Mouse (Mus musculus) lung, embryonic 15.5 days (tissue): ENCODE measurements around the gene N4bp1. TPM values are rescaled to one million over a fixed set of nuclear protein-coding genes. Genes with fewer than 3 reads are reported as not detected.

ENCODE experiments used
- ATAC-seq: fragments of 200-750 bp; cut with Nextera tagmentation; 2 replicates; pipeline ENCODE4 v1.8.0; 2017; ENCODE audit warnings: moderate number of reproducible peaks, borderline replicate concordance; ENCODE audit not compliant: low FRiP score, low TSS enrichment; ENCODE audit errors: extremely low read depth
- H3K27ac ChIP-seq: fragments of 300-500 bp; sonication (generic); 2 replicates; pipeline ENCODE4 v1.5.1; 2015; ENCODE audit warnings: moderate library complexity, mild to moderate bottlenecking, inconsistent platforms
- H3K27me3 ChIP-seq: fragments of 300-500 bp; sonication (generic); 2 replicates; pipeline ENCODE4 v1.6.1; 2015; ENCODE audit warnings: inconsistent platforms
- H3K36me3 ChIP-seq: fragments of 300-500 bp; sonication (generic); 2 replicates; pipeline ENCODE4 v1.6.1; 2015; ENCODE audit warnings: inconsistent platforms
- H3K4me1 ChIP-seq: fragments of 300-500 bp; sonication (generic); 2 replicates; pipeline ENCODE4 v1.6.1; 2015; ENCODE audit warnings: inconsistent platforms
- H3K4me2 ChIP-seq: fragments of 300-500 bp; sonication (generic); 2 replicates; pipeline ENCODE4 v1.6.1; 2015; ENCODE audit warnings: inconsistent platforms, mild to moderate bottlenecking, moderate library complexity
- H3K4me3 ChIP-seq: fragments of 300-500 bp; sonication (generic); 2 replicates; pipeline ENCODE4 v1.5.1; 2015; ENCODE audit warnings: mild to moderate bottlenecking, inconsistent platforms
- H3K9ac ChIP-seq: fragments of 300-500 bp; sonication (generic); 2 replicates; pipeline ENCODE4 v1.6.1; 2015; ENCODE audit warnings: inconsistent platforms
- H3K9me3 ChIP-seq: fragments of 300-500 bp; sonication (generic); 2 replicates; pipeline ENCODE4 v1.6.1; 2016; ENCODE audit warnings: inconsistent platforms
- WGBS: fragments of 180-500 bp; shearing (Covaris S2); methylation state at CpG from one replicate; pipeline ENCODE4 v1.1.7; 2015; 5-methylcytosine and 5-hydroxymethylcytosine counted together
- polyA plus RNA-seq: library from polyadenylated mRNA; unstranded; fragments of >200 nt; fragmentation: Nextera tagmentation; extraction: Ambion mirVana; gene quantifications from 2 replicates; pipeline ENCODE4 v1.2.1, GENCODE M21; 2015

Gene N4bp1
- polyA plus RNA-seq, 1 experiment from 2014 or later: 8.8 TPM

- H3K4me2 ChIP-seq: no peak overlapping the region
- ATAC-seq: no peak
- H3K4me3 ChIP-seq: no peak overlapping the region
- no peaks in the 10 kb centered on the region for H3K9me3 ChIP-seq
- H3K36me3 ChIP-seq: no peaks in the 10 kb centered on the region
- H3K9ac ChIP-seq: no peak overlapping the region
- no peaks in the 10 kb centered on the region for H3K27me3 ChIP-seq
- H3K27ac ChIP-seq: no peak overlapping the region
- 77% methylated on average over 8 of the region's 8 CpGs for WGBS
- H3K4me1 ChIP-seq: no peaks in the 10 kb centered on the region
These were observed 50.4 kb downstream of the N4bp1 start for GRCm38 (mm10) chr8:86834496-86835260.

GRCm38 (mm10) chr8:86833937-86834336, 51.1 kb downstream of the N4bp1 start:
- ATAC-seq: no peak
- no peak overlapping the region for H3K9ac ChIP-seq
- H3K4me2 ChIP-seq: no peak overlapping the region
- H3K36me3 ChIP-seq: no peaks in the 10 kb centered on the region
- no peaks in the 10 kb centered on the region for H3K27me3 ChIP-seq
- H3K4me3 ChIP-seq: no peak overlapping the region
- H3K27ac ChIP-seq: no peak overlapping the region
- 88% methylated on average over 1 of the region's 1 CpGs for whole genome bisulfite sequencing
- no peaks in the 10 kb centered on the region for H3K4me1 ChIP-seq
- H3K9me3 ChIP-seq: no peaks in the 10 kb centered on the region

- H3K27me3 ChIP-seq: no peaks in the 10 kb centered on the region
- H3K4me1 ChIP-seq: no peaks in the 10 kb centered on the region
- 55% methylated on average over 2 of the region's 2 CpGs for WGBS
- H3K27ac ChIP-seq: no peak overlapping the region
- no peak overlapping the region for H3K9ac ChIP-seq
- no peaks in the 10 kb centered on the region for H3K9me3 ChIP-seq
- no peaks in the 10 kb centered on the region for H3K36me3 ChIP-seq
- no peak overlapping the region for H3K4me2 ChIP-seq
- H3K4me3 ChIP-seq: no peak overlapping the region
- no peak for ATAC-seq
These were observed 56.1 kb downstream of the N4bp1 start for GRCm38 (mm10) chr8:86828925-86829324.

DNA sequence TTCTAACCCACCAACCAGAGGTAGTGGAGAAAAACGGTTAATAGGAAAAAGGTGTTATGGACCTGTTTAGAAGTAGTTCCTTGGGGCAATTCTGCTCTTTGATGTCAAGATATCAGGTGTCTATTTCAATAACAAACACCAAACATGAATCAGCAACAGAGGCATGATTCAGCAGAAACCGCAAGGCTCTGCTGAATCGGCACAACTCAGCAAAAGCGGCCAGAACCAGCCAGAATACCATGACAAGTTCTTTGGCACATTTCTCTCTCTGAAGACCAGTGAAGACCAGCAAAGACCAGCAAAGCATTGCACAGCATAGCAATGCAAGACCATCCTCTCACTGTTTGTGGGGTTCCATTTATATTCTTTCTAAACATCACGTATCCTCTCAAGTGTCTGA, 57.9 kb downstream of the N4bp1 start:
- H3K36me3 ChIP-seq: no peaks in the 10 kb centered on the region

DNA sequence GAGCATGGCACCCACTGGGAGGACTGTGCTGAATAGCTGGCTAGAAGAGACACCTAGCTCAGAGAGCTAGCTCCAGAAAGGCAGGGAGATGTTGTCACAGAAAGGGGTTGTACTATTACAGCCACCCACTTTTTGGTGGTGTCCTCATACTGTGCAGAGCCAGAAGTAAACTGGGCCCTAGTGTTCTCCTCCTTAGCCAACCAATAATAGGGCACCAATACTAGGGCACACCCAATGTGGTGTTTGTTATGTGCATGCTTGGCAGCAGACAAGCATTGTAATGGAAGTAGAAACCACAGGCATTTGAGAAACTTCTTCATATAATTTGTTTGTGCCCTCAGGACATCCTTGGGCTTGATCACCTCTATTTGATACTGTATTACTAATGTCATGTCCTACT, 58.5 kb downstream of the N4bp1 start:
- ATAC-seq: no peak
- Histone ChIP-seq H3K4me3 (no peak overlapping the region), H3K4me1 (no peaks in the 10 kb centered on the region), H3K27me3 (no peaks in the 10 kb centered on the region), H3K9me3 (no peaks in the 10 kb centered on the region), H3K4me2 (no peak overlapping the region), H3K9ac (no peak overlapping the region), H3K27ac (no peak overlapping the region), H3K36me3 (no peaks in the 10 kb centered on the region)

More for the DNA sequence above, 57.9 kb downstream of the N4bp1 start:
- no peak overlapping the region for H3K9ac ChIP-seq
- 87% methylated on average over 5 of the region's 5 CpGs for WGBS
- no peak for ATAC-seq
- no peak overlapping the region for H3K27ac ChIP-seq
- H3K4me3 ChIP-seq: no peak overlapping the region
- no peaks in the 10 kb centered on the region for H3K27me3 ChIP-seq
- no peak overlapping the region for H3K4me2 ChIP-seq
- no peaks in the 10 kb centered on the region for H3K4me1 ChIP-seq
- no peaks in the 10 kb centered on the region for H3K9me3 ChIP-seq

GRCm38 (mm10) chr8:86825674-86826448, 59.2 kb downstream of the N4bp1 start:
- no peak; the same call in 1 of the 2 replicates for ATAC-seq
- H3K4me1 ChIP-seq: 0 out of 2 replicates have a peak, but pooled peaks cover 5% of the 10 kb centered on the region

DNA sequence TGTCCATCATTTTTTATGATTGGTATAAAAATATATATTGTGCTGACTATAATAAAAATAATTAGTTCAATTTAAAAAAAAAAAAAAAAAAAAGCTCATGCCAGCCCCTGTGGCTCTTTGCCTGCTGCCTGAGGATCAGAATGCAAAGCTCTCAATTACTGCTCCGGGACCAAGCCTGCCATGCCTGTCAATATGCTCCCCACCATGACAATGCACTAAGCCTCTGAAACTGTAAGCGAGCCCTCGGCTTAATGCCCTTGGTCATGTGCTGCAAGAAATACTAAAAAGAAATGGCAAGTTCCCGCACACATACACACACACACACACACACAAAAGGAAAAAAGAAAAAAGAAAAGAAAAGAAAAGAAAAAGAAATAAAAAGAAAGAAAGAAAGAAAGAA, 60.3 kb downstream of the N4bp1 start:
- no peak overlapping the region for H3K4me2 ChIP-seq
- H3K27ac ChIP-seq: no peak overlapping the region
- no peak overlapping the region for H3K4me3 ChIP-seq
- peaks cover 14% of the 10 kb centered on the region; the same call in 1 of the 2 replicates for H3K4me1 ChIP-seq
- ATAC-seq: no peak
- WGBS: 78% methylated on average over 4 of the region's 4 CpGs
- H3K36me3 ChIP-seq: no peaks in the 10 kb centered on the region
- no peaks in the 10 kb centered on the region for H3K9me3 ChIP-seq
- no peaks in the 10 kb centered on the region for H3K27me3 ChIP-seq
- H3K9ac ChIP-seq: no peak overlapping the region

More at GRCm38 (mm10) chr8:86825674-86826448, 59.2 kb downstream of the N4bp1 start:
- Histone ChIP-seq H3K4me2 (no peak overlapping the region), H3K27ac (no peak overlapping the region), H3K9me3 (no peaks in the 10 kb centered on the region), H3K36me3 (no peaks in the 10 kb centered on the region), H3K4me3 (no peak overlapping the region), H3K9ac (no peak overlapping the region), H3K27me3 (no peaks in the 10 kb centered on the region)
- 69% methylated on average over 9 of the region's 9 CpGs for WGBS

DNA sequence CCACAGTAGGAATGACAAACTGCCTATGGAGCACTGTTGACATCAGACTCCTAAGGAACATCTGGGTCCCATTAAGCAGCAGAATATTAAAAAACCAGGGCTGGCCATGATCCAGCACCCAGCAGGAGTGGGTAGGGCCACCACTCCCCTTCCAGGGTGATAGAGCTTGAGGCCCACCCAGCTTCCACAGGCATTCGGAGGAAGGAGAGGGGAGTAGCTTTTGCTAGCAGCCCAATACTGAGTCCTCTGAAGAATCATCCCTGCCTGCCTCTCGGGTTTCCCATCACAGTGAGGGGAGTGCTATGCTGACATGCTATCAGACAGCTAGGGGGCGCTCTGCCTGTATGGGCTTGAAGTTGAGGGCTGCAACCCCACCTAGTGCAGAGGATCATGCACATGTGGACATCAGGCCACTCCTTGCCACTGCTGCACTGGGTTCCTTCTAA, 64.3 kb downstream of the N4bp1 start:
- Histone ChIP-seq H3K4me1 (peaks cover 21% of the 10 kb centered on the region), H3K4me2 (no peak overlapping the region), H3K27ac (no peak overlapping the region), H3K27me3 (no peaks in the 10 kb centered on the region), H3K9ac (no peak overlapping the region), H3K36me3 (no peaks in the 10 kb centered on the region), H3K4me3 (no peak overlapping the region), H3K9me3 (no peaks in the 10 kb centered on the region)
- 12% methylated on average over 3 of the region's 3 CpGs for WGBS
- ATAC-seq: peak; percentile 88

DNA sequence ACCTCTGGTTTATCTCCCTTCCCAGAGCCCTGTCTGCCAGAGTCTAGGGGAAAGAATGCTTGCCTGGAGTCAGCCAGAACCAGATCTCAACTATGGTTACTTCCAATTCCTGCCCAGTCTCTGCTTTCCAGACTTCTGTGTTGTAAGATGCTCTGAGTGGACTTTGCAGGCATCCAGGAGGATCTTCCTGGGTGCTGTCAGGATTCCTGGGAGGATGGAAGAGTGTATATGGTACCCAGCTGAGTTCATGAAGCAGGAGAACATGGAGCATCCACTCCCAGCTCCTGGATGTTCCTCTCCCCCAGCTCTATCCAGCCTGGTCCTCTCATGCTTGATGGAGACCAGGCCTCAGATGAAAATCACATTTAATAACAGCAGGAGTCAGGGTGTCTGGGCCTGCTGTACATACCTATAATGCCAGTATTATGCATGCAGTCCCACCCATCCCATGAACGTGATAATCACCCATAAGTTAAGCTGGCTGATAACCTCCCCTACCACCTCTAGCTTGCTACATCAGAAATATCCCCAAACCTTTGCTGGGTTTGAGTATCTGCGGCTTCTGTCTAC, 64.8 kb downstream of the N4bp1 start:
- 32% methylated on average over 2 of the region's 2 CpGs for WGBS
- no peaks in the 10 kb centered on the region for H3K36me3 ChIP-seq
- 0 out of 2 replicates have a peak, but pooled peaks have one; percentile 25 for ATAC-seq
- H3K9ac ChIP-seq: no peak overlapping the region
- H3K27ac ChIP-seq: no peak overlapping the region
- H3K9me3 ChIP-seq: no peaks in the 10 kb centered on the region
- H3K4me3 ChIP-seq: no peak overlapping the region
- peaks cover 21% of the 10 kb centered on the region for H3K4me1 ChIP-seq
- no peak overlapping the region for H3K4me2 ChIP-seq
- no peaks in the 10 kb centered on the region for H3K27me3 ChIP-seq

GRCm38 (mm10) chr8:86819426-86819825, 65.6 kb downstream of the N4bp1 start:
- no peaks in the 10 kb centered on the region for H3K9me3 ChIP-seq

GRCm38 (mm10) chr8:86808990-86809960, 75.8 kb downstream of the N4bp1 start:
- Histone ChIP-seq H3K36me3 (no peaks in the 10 kb centered on the region), H3K9me3 (no peaks in the 10 kb centered on the region), H3K4me2 (no peak overlapping the region), H3K27ac (no peak overlapping the region), H3K27me3 (no peaks in the 10 kb centered on the region), H3K4me1 (no peaks in the 10 kb centered on the region; the same call in 1 of the 2 replicates), H3K9ac (no peak overlapping the region), H3K4me3 (no peak overlapping the region)
- 81% methylated on average over 15 of the region's 15 CpGs for WGBS
- no peak for ATAC-seq

More at GRCm38 (mm10) chr8:86819426-86819825, 65.6 kb downstream of the N4bp1 start:
- H3K36me3 ChIP-seq: no peaks in the 10 kb centered on the region
- H3K9ac ChIP-seq: no peak overlapping the region
- no peak overlapping the region for H3K27ac ChIP-seq
- no peak overlapping the region for H3K4me2 ChIP-seq
- H3K27me3 ChIP-seq: no peaks in the 10 kb centered on the region
- H3K4me1 ChIP-seq: peaks cover 21% of the 10 kb centered on the region
- WGBS: 37% methylated on average over 6 of the region's 6 CpGs
- H3K4me3 ChIP-seq: no peak overlapping the region
- no peak for ATAC-seq
